Mouse (Mus musculus): ENCODE results near the gene Spata7.
"Not testable (repeated sequence)": the region's sequence is repeated elsewhere in the genome, so short reads cannot be mapped to it uniquely, and the experiment has no call there.

The Spata7 gene

DNA sequence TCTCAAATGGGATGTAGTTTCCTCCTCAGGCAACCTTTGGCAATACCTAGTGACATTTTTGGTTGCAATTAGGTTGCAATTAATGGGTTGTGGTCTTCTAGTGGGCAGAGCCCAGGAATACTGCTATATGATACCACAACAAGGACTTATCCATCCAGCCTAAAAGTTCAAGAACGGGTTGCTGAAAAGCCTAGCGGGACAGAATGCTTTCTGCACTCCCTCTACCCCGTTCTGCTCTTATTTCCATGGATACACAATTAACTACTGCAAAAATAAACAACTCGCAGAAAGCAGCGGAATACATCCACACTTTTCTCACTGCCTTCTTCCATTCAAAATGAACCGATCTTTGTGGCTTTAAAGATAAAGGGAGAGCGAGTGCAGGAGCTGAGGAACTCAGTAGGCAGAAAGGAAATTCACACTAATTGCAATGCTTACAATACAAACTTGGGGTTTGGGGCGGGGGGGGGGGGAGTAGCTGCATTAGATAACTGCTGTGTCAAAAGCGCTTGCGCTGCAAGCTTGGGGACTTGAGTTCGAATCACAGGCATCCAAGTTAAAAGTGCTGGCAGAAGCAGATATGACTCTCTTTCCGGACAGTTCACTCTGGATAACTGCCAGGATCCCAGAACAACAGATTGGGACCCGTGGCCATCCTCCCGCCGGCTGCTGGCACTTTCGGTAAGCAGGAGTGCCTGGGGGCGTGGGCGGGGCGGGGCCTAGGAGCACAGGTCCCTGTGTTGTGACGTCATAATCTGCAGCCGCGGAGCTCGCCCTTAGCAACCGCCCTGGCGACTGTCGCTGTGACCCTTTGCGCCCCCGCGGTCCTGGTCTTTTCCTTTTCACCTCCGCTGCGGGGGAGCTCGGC, at the start of gene Spata7:
Spata7 (plus strand) TSS at position 766 of the 868 bp plus-strand sequence.
- DNase-seq (ENCODE audit: low read depth), result peak; percentile 76

DNA sequence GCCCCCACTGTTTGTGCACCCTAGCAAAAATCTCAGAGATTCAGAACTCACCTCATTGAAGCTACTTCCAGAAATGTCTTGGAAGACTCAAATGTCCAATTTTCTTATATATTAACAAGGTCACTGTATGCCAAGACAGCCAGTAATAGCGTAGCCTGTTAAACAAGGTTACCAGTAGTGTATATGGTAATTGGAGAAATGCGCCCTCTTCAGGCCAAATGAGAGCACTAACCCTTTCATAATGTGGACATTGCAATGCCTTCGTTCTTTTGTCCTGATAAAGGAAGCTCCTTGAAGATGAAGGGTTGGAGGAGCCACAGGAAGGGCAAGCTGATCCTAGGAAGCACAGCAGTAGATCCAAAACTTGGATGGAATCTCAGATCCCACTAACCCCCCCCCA, 42.7 kb upstream of the Spata7 start:
- DNase-seq (ENCODE audit: low read depth), result no peak

DNA sequence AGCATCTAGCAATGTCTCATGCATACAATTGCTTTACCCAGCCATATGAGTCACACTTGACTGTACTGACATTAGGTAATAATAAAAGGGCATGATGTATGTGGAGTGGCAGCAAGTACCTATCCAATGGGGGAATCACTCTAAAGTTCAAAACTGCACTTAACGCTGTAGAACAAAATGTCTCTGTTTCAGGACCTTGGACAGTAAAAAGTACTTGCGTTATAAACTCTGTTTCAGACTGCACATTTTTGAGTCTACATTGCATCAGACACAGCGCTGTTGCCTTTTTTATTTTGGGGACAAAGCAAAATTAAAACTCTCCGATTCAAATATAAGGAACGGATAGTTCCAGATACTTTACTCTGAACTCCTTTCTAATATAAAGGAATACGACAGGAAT, 39.4 kb upstream of the Spata7 start:
- no peak for DNase-seq (ENCODE audit: low read depth)

DNA sequence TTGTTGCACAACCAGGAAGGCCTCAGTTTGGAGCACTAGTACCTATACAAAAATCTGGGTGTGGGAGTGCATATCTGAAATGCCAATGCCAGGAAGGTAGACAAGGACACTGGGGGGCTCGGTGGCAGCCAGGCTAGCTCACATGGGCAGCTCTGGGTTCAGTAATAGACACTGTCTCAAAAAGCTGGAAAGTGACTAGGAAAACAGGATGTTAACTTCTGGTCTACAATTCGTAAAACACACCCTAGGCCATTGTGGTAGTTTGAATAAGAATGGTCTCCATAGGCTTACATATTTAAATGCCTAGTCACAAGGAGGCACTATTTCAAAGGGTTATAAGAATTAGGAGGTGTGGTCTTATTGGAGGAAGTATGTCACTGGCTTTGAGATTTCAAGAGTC, 36.9 kb upstream of the Spata7 start:
- DNase-seq (ENCODE audit: low read depth), result no peak

DNA sequence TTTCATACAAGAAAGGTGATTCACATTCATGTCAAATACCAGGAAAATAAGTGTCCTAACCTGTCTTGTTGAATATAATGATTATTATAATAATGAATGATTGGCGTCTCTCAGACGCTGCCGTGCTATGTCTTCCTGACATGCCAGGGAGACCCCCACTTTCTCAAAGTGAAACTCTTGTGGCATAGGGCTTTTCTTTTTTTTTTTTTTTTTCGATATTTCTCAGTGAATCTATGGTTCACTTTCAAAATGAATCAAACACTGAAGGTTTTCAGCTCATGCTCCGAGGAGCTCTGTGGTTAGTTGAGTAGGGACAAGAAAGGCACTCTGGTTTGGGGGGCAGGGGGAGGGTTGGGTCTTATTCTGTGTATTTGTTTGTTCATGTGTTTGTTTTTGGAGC, 27.1 kb upstream of the Spata7 start:
- DNase-seq (ENCODE audit: low read depth), result no peak

DNA sequence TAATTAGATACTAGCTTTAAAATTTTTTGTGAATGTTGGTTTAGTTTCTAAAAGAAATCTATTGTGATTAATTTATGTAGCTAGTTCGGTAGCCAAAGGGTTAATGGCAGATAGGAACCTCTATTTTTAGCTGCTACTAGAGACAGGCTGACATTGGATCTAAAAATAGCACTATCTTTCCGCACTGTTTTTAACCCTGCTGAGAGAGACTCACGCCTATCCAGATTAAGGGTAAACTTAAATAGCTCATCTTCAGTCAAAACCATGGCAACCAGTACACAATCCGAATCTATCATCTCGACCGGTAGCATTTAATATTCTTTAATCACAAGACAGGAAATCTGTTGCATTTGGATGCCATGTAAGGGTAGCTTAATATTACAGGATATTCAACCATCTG, 25.8 kb upstream of the Spata7 start:
- no peak for DNase-seq (ENCODE audit: low read depth)

DNA sequence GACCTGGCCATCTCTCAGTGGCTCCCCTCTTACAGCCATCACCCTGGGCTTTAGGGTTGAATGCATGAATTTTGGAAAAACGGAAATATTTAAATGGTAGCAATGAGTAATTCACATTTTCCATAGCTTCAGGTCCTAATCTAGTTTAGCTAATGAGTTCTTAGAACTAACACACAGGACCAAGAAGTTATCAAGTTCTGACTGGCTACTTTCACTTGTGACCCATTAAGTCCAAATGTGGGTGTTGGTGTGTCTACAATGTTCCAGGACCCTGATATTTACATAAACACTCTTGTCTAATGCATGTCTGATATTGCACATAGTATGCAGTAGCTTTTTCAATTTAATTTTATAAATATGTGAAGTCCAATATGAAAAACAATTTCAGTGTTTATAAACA, 22.7 kb upstream of the Spata7 start:
- no peak for DNase-seq (ENCODE audit: low read depth)

DNA sequence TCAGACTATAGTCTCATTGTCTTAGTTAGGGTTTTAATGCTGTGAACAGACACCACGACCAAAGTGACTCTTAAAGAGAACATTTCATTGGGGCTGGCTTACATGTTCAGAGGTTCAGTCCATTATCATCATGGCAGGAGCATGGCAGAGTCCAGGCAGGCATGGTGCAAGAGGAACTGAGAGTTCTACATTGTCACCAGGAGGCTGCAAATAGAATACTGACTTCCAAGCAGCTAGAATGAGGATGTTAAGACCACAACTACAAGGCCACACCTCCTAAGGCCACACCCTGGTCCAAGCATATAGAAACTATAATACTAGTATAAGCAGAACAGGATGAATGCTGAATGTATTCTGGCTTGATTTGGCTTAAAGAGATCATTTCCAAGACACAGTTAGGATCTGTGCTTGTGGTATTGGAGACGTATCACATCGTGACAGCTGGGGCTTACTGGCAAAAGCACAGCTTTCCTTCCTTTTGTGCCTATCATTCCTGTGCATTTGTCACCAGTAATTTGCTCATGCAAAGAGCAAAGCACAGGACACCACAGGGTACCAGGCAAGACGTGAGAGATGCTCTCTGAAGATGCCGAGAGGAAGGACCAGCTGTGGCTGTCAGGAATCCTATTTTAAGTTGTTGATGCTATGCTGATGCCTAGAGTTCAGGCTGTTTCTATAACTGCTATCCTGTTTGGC, 21.2 kb upstream of the Spata7 start:
- no peak for DNase-seq (ENCODE audit: low read depth)

DNA sequence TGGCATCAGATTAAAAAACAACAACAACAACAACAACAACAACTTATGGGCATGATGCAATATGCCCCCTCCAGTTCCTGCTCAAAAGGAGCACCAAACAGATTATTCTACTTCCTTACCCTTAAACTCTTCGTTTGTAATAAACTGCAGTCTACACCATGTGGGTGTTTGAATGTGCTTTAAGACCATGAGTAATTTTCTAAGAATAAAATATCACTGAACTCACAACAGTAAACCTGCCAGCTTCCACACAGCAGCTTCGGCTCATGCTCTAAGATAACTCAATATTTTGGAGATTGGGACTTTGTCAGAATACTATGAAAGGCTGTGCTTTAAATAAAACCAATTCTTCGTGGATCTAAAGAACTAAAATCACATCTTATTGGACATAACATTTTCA, 17.6 kb upstream of the Spata7 start:
- DNase-seq (ENCODE audit: low read depth), result no peak

DNA sequence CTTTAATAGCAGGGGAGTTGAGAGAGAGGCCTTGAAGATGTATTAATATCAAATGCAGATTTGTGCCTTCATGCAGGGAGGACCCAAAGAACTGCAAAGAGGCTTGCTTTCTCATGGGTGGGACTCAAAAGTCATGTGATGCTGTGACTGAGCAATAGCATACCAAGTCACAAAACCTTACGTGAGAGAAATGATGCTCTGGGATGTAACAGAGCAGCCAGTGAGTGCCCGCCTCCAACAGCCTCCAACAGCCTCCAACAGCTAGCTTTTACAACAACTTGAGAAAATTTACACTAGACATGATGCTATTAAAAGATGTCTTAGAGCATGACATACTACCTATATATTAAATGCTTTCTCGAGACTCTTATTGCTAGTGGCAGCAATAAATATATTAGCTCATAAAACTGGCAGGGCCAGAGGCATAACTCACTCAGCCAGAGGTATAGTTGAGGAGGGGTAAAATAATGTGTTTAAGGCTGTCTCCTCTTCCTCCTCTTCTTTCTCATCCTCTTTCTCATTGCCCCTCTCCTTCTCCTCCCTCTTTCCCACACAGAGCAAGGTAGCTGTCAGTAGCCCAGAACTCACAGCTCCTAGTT, 12.9 kb upstream of the Spata7 start:
- DNase-seq (ENCODE audit: low read depth), result no peak

DNA sequence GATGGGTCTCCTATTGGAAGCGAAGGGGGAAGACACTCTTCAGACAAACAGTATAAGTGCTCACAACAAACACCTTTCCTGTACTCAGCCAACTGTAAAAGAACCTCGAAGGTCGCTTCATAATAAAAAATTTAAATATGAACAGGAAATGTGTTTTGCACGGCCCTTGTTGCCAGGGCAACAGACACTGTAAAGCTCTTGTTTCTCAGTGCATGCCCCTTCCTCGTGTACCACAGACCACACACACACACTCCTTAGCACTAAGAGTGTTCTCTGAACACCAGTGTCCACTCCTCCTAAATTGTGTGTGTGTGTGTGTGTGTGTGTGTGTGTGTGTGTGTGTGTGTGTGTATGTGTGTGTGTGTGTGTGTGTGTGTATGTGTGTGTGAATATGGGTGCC, 12.2 kb upstream of the Spata7 start:
- DNase-seq (ENCODE audit: low read depth), result no peak

DNA sequence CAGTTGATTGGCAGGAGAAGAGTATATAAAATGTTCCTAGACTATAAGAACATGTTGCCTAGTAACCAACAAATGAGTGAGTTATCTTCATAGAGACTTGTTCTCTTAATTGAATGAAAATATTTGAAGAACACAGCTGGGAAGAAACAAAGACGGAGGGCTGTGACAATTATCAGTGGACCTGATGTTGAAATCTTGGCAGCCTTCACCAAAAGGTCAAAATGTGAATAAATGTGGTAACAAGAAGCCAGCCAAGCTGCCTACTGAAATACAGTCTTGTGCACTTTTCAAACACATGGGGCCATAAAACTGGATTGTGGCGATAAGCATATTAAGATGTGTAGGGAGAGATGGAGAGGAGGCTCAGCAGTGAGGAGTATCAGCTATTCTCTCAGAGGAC, 8.5 kb upstream of the Spata7 start:
- no peak for DNase-seq (ENCODE audit: low read depth)

DNA sequence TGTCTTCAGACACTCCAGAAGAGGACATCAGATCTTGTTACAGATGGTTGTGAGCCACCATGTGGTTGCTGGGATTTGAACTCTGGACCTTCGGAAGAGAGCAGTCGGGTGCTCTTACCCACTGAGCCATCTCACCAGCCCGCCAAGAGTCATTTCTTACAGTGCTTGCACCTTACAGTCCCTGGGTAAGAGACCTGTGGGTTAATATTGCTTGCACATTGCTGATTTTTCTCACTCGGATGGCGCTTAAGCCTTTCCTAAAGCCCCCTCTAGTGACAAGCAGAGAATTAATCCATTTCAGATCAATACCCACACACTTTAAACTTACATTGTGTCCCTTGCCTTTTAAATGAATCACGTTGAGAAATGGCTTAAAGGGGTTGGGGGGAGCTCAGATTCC, 7.0 kb upstream of the Spata7 start:
- DNase-seq (ENCODE audit: low read depth), result not testable (repeated sequence)

DNA sequence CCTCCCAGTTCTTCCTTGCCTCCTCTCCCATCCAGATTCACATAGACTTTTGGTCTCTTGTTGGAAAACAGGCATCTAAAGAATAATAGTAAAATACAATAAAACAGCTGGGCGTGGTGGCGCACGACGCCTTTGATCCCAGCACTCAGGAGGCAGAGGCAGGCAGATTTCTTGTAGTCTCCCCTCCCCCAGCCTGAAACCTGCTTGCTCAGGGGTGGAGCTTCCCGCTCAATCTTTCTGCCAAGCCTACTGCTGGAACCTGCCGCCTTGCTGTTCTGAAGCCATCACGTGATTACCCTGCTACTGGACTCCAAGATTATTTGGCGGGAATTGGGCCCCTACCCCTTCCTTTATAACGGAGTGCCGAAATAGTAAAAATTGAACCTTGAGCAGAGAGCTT, 4.7 kb upstream of the Spata7 start:
- DNase-seq (ENCODE audit: low read depth), result not testable (repeated sequence)

DNA sequence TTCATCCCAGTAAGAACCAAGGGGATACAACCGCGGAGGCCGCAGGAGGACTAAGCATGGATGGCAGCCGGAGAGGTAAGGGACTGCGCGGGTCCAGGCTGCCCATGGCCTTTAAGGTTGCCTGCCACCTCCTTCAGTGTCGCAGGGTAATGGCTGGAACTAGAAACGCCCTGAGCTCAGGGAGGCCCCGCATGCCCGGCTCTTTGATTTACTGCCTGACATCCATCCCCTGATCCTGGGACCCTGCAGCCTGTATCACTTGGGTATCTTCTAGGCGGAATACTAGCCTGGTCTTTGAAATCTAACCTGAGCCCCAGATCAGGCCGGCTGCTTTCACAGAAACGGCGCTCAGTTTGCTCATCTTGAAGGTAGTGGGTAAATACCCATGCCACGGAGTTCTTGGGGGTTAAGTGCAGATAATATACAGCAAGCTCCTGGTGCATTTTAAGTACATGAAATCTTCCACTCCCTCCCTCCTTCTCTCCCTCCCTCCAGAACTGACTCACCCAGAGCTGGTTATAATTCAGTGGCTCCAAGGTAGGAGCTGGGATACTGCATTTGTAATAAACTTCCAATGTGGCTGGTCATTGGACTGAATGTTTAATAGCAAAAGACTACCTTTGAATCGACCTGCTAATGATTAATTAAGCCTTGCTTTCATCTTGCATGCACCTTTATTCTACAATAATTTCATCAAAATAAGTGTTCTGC, 458 bp downstream of the Spata7 start:
- DNase-seq (ENCODE audit: low read depth), result no peak

DNA sequence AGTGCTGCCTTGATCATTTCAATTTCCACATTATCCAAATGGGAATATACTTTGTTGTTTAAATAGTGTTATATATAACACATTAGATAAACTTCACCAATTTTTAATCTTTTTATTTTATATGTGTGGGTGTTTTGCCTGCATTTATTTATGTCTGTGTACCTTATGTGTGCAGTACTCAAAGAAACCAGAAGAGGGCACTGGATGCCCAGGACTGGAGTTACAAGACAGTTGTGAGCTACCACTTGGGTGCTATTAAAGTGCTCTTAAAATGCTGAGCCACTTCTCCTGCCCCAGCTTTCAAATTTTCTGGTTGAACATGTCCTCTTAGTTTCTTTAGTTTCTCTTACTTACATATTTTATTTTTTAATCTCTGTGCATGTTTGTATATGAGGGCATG, 16.9 kb downstream of the Spata7 start:
- peak; percentile 10 for DNase-seq (ENCODE audit: low read depth)

DNA sequence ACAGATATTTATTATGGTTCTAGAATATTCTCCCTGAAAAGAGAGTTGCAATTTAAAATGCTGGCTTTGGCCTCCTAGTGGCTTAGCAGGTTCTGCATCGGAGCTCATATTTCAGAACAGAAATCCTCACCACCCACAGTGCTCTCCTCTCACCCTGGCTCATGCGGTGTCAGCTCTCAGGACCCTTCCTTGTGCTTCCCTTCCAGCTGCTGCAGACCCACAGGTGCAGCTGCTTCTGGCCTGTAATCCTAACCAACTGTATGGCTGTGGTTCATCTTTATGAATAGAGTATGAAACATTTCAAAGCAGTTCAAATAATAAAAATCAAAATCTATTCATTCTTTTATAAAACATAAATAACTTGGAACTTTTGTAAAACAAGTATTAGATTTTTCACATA, 28.9 kb downstream of the Spata7 start:
- no peak for DNase-seq (ENCODE audit: low read depth)

DNA sequence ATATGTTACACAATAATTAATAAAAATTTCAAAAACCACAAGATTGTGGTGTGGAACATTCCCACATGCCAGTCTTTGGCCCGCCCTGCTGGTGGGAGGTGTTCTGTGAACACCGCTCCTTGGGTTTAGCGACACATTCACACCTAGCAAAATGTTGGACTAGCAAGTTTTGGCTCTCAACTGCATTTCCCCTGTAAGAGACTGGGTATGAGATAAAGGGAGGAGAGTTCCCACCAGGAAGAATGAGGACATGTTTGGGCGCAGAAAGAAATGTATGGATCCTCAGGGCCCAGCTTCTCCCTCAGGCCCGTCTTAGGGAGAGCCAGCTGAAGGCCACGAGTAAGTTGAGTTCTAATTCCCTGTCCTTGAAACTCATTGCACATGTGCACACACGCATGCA, 34.7 kb downstream of the Spata7 start:
- no peak for DNase-seq (ENCODE audit: low read depth)

DNA sequence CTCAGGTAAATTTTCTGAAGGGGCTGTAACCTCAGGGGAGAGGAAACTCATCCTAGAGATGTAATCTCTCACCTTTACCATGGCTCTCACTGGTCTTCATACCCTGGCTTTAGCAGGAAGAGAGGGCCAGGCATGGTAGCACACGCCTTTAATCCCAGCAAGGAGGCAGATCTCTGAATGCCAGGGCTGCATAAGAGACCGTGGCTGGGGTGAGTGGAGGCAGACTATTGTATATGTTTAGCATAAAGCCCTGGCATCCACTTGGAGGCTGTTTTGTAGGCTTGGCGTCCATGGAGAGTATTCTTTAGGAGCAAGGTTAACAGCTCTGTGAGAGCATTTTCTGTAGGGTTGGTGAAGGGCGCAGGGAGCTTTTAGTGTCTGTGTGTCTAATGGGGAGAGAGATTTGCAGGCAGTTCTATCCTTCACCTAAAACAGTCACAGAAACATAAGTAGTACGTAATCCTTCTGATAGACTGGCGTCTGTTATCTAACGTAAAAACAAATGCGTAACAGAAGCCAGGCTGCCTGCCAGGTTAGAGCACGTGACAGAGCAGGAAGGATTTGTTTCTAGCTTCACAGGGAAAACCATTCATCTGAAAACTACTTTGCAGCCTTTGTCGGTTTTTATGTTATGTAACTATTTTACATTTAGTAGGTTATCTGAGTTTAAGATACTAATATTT, 40.3 kb downstream of the Spata7 start:
- DNase-seq (ENCODE audit: low read depth), result no peak

DNA sequence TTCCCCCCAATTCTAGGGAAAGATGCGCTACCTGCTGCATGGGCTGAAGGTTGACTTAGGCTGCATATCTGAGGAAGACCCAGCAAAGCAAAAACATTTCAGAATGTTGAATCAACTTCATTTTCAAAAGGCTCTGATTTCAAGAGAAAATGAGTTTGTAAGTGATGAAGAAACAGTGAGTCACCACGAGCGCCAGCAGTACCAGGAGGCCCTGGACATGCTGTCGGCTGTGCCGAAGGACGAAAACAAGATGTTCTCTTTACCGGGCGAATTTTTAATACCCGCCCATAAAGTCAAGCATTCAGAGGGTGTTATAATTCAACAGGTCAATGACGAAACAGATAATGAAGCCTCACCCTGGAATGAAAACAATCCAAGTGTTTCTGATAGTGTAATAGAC, 41.1 kb downstream of the Spata7 start:
- no peak for DNase-seq (ENCODE audit: low read depth)

DNA sequence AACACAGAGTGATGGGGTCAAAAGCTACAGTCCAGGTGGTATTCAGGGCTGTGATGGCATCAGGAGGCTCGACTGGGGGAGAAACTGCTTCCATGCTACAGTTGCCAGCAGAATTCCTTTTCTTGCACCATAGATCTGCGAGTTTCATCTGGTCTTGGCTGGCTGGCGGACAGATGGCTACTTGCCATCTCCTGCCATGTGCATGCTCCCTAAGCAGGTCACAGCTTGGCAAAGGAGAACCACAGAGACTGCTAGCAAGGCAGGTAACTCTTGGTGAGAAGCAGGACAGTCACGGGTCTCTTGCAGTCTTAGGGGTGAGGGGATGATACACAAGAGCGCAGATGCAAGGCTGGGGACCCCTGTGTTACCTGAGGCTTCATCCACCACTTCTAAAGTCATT, 41.9 kb downstream of the Spata7 start:
- DNase-seq (ENCODE audit: low read depth), result no peak

DNA sequence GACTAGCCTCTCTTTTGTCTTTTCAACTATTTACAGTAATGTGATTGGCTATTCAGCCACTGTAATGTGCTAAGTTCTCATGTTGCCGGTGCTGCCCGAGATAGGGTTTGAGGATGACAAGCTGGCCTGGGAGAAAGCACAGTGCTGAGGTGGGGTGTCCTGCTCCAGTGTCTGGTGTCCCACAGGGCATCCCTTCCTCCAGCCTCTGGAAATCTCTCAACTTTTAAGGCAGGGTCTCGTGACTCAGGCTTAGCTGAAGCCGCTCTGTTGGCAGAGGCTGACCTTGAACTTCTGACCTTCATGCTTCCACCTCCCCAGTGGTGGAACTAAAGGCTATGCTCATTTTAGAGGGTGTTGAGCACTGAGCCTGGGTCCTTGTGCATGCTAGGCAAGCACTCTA, 42.5 kb downstream of the Spata7 start:
- DNase-seq (ENCODE audit: low read depth), result no peak

Measured in c-Kit-positive CD71-positive TER-119-negative erythroid progenitor cells, embryonic 14.5 days (primary cell).